Comparison of ENCODE assay signal across 10 mouse cellular contexts in genomic region chr3:50816479-50816878, GRCm38 (mm10).
DNase-seq lines count a peak whose midpoint lies in the region; ATAC-seq lines count a peak whose summit lies in the region.
"Had no signal": no experiment of that assay in that cellular context is flagged by ENCODE, and none has a peak within 500 bp of the region (broad histone marks: within the 10 kb centered on the region; RNA-seq: fewer than 3 reads in every experiment).

No protein-coding gene starts in this region.

- H3K9me3 ChIP-seq in heart, embryonic 11.5 days (replicated peaks; ENCODE audit: control insufficient read depth, low read length), result no peaks in the 10 kb centered on the region
- no peaks in the 10 kb centered on the region for H3K9me3 ChIP-seq in limb, embryonic 10.5 days (replicated peaks)
- H3K9me3 ChIP-seq: embryonic facial prominence, embryonic 13.5 days had no signal

- H3K4me2 ChIP-seq in heart, embryonic 11.5 days, result peak overlapping the region; percentile 49
- H3K4me2 ChIP-seq: embryonic facial prominence, embryonic 13.5 days had no signal

- ATAC-seq in heart, embryonic 11.5 days (replicated peaks; ENCODE audit: insufficient number of reproducible peaks, low FRiP score, low TSS enrichment), result no peak

- no peak overlapping the region for H3K27ac ChIP-seq in heart, embryonic 11.5 days (ENCODE audit: low read depth, low read length)
- H3K27ac ChIP-seq in limb, embryonic 10.5 days, result no peak overlapping the region
- H3K27ac ChIP-seq: embryonic facial prominence, embryonic 13.5 days had no signal

- no peaks in the 10 kb centered on the region for H3K36me3 ChIP-seq in heart, embryonic 11.5 days (ENCODE audit: control insufficient read depth, insufficient read depth, low read length)
- H3K36me3 ChIP-seq in limb, embryonic 10.5 days, result no peaks in the 10 kb centered on the region
- H3K36me3 ChIP-seq: embryonic facial prominence, embryonic 13.5 days had no signal

- 55% methylated on average over 8 of the region's 8 CpGs for WGBS in heart, embryonic 11.5 days (ENCODE audit: insufficient replicate concordance)
- WGBS in limb, embryonic 10.5 days, result 85% methylated on average over 8 of the region's 8 CpGs

- H3K4me1 ChIP-seq in heart, embryonic 11.5 days (ENCODE audit: control insufficient read depth, insufficient read depth, low read length), result peaks cover 7% of the 10 kb centered on the region; the same call in 1 of the 2 replicates
- peaks cover 7% of the 10 kb centered on the region; the same call in 1 of the 2 replicates for H3K4me1 ChIP-seq in limb, embryonic 10.5 days

- 0 out of 2 replicates have a peak overlapping the region, but pooled peaks have one; percentile 10 for H3K4me3 ChIP-seq in heart, embryonic 11.5 days (ENCODE audit: low read depth, low read length)
- no peak overlapping the region for H3K4me3 ChIP-seq in limb, embryonic 10.5 days
- H3K4me3 ChIP-seq: embryonic facial prominence, embryonic 13.5 days; myocyte had no signal

- peak; percentile 77 to 78 for DNase-seq in cerebellum, adult 18-20 months
- peak; percentile 85 for DNase-seq in cerebellum, adult 9-11 months
- DNase-seq in left cerebral cortex, adult 8-10 months (ENCODE audit: low spot score in 2 of 2), result peak; percentile 7 to 40
- DNase-seq in limb, embryonic 10.5 days (ENCODE audit: low spot score), result no peak
- DNase-seq in embryo, embryonic 11 days, result no peak
- DNase-seq in ovary, adult 18-20 months (ENCODE audit: low spot score), result no peak
- DNase-seq: thymus, adult 2 months had no signal

- no peak overlapping the region for H3K9ac ChIP-seq in heart, embryonic 11.5 days (ENCODE audit: low read depth, low read length)
- H3K9ac ChIP-seq: embryonic facial prominence, embryonic 13.5 days had no signal

- H3K27me3 ChIP-seq in heart, embryonic 11.5 days (ENCODE audit: control insufficient read depth, insufficient read depth, low read length), result no peaks in the 10 kb centered on the region
- H3K27me3 ChIP-seq in limb, embryonic 10.5 days (ENCODE audit: low read depth, poor library complexity, severe bottlenecking), result no peaks in the 10 kb centered on the region
- H3K27me3 ChIP-seq: embryonic facial prominence, embryonic 13.5 days had no signal

Comparison
In these comparisons a context has a peak if more than half of its experiments do, and no peak if none do; other contexts are left out.
1. DNase-seq: peak in cerebellum, adult 18-20 months (2 of 2), cerebellum, adult 9-11 months (single experiment) and left cerebral cortex, adult 8-10 months (2 of 2); none in limb, embryonic 10.5 days (single experiment), embryo, embryonic 11 days (single experiment) and ovary, adult 18-20 months (single experiment).